Mouse (Mus musculus) forebrain, embryonic 12.5 days (tissue): ENCODE measurements at regions not wholly inside any gene's neighbourhood (a gene's known extent, or its start where the extent isn't known, plus 50 kb on each side); places are given as distances from the start of the nearest gene placed in this dataset.

Source experiments
- ATAC-seq: fragments of 200-750 bp; cut with Nextera tagmentation; 2 replicates; pipeline ENCODE4 v1.8.0; 2017; ENCODE audit warnings: moderate TSS enrichment; ENCODE audit not compliant: low FRiP score
- H3K27ac ChIP-seq: fragments of 300-500 bp; sonication (generic); 2 replicates; pipeline ENCODE4 v1.5.1; 2016; ENCODE audit warnings: mild to moderate bottlenecking
- H3K27me3 ChIP-seq: fragments of 300-500 bp; sonication (generic); 2 replicates; pipeline ENCODE4 v1.6.1; 2016; ENCODE audit warnings: mild to moderate bottlenecking
- H3K36me3 ChIP-seq: fragments of 300-500 bp; sonication (generic); replicated peaks from 2 replicates; pipeline ENCODE4 v1.6.1; 2016; ENCODE audit warnings: mild to moderate bottlenecking
- H3K4me1 ChIP-seq: fragments of 300-500 bp; sonication (generic); 2 replicates; pipeline ENCODE4 v1.6.1; 2016
- H3K4me2 ChIP-seq: fragments of 300-500 bp; sonication (generic); 2 replicates; pipeline ENCODE4 v1.6.1; 2016; ENCODE audit warnings: mild to moderate bottlenecking, moderate library complexity
- H3K4me3 ChIP-seq: fragments of 300-500 bp; sonication (generic); replicated peaks from 2 replicates; pipeline ENCODE4 v1.5.1; 2016; ENCODE audit warnings: mild to moderate bottlenecking
- H3K9ac ChIP-seq: fragments of 300-500 bp; sonication (generic); 2 replicates; pipeline ENCODE4 v1.6.1; 2016; ENCODE audit warnings: mild to moderate bottlenecking
- H3K9me3 ChIP-seq: fragments of 300-500 bp; sonication (generic); 2 replicates; pipeline ENCODE4 v1.6.1; 2016
- WGBS: fragments of 180-500 bp; shearing (Covaris S2); methylation state at CpG from one replicate; pipeline ENCODE4 v1.1.7; 2016; 5-methylcytosine and 5-hydroxymethylcytosine counted together

DNA sequence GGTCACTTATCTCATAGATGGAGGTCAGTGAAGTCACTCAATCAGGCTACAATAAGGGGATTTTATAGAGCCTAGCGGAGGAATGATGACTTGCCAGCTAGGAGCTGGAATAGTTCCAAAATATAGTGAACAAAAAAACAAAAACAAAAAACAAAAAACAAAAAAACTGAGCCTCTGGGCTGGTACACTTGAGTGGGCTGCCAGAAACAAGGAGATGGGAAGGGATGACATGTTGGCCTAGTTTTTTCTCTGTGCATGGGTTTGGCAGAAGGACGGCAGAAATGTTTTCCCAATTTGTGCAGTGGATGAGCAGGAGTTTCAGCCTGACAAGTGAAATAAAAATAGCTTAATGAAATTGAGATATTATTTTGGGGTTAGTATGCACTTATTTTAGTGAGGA is 57.6 kb upstream of the Manea start:
- no peak for ATAC-seq
- 86% methylated on average over 2 of the region's 2 CpGs for WGBS
- no peaks in the 10 kb centered on the region for H3K36me3 ChIP-seq
- H3K9ac ChIP-seq: no peak overlapping the region
- no peak overlapping the region for H3K27ac ChIP-seq
- H3K27me3 ChIP-seq: no peaks in the 10 kb centered on the region
- H3K9me3 ChIP-seq: no peaks in the 10 kb centered on the region
- no peak overlapping the region for H3K4me3 ChIP-seq
- H3K4me2 ChIP-seq: no peak overlapping the region
- H3K4me1 ChIP-seq: no peaks in the 10 kb centered on the region

DNA sequence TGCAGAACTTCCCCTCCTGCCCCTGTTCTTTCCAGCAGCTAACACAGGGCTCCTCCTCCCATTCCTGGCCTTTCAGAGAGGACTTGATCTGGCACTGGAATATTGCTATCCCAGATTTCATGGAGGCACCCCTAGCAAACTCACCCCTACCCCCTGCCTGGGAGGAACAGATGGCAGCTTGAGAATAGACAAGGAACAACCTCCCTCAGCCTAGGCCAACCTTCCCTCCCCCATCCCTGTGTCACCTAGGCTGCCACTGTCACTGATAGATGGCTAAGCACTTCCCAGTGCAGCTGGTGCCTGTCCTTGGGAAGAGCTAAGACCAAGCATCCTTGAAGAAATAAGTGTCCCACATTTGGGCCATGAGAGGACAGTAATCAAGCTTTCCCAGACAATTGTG is 55.5 kb upstream of the Manea start:
- H3K9ac ChIP-seq: no peak overlapping the region
- H3K27me3 ChIP-seq: no peaks in the 10 kb centered on the region
- H3K4me1 ChIP-seq: no peaks in the 10 kb centered on the region
- H3K4me2 ChIP-seq: no peak overlapping the region
- H3K4me3 ChIP-seq: no peak overlapping the region
- no peak overlapping the region for H3K27ac ChIP-seq
- ATAC-seq: no peak
- H3K36me3 ChIP-seq: no peaks in the 10 kb centered on the region
- no peaks in the 10 kb centered on the region for H3K9me3 ChIP-seq
